Mouse (Mus musculus): ENCODE data around the gene Tbcb.
"Not testable (repeated sequence)": the region's sequence is repeated elsewhere in the genome, so short reads cannot be mapped to it uniquely, and the experiment has no call there.

Tbcb gene

GRCm38 (mm10) chr7:30231669-30232454 lies at the start of gene Tbcb, which contains the start of gene Polr2i:
Tbcb (minus strand) TSS chr7:30232272.
Polr2i (plus strand) TSS chr7:30231948.
- peak; percentile 100 for DNase-seq

GRCm38 (mm10) chr7:30281522-30281921 lies 49.5 kb upstream of the Tbcb start:
- DNase-seq = peak; percentile 26

DNA sequence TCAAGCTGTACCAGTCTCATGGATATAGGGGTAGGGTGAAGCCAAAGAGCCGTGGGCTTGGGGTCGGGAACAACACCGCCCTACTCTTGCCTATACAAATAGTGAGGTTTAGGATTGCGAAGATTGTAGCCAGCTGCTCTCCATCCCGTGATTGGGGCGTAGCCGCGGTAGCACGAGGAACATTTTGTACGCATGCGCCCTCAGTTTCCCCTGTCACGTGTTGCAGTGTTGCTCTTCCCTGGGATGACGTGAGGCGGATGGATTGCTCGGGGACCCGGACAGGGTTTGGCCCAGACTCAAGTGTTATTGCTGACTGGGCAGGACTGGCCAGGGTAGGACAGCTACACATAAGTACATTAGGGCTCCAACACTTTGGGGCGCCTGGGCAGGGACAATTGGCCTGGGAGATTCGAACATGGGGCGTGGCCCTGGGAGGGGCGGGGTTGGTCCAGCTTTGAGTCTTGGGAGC lies 48.6 kb upstream of the Tbcb start:
- peak; percentile 91 for DNase-seq

GRCm38 (mm10) chr7:30279951-30280669 lies 48.0 kb upstream of the Tbcb start, which contains the start of the genes Thap8 and Wdr62:
Thap8 (plus strand) TSS chr7:30280094.
Wdr62 (minus strand) TSS chr7:30280419.
- DNase-seq = peak; percentile 90

GRCm38 (mm10) chr7:30279536-30279935 lies 47.5 kb upstream of the Tbcb start:
- no peak for DNase-seq

- no peak for DNase-seq
These were observed 46.8 kb upstream of the Tbcb start for GRCm38 (mm10) chr7:30278911-30279310.

DNA sequence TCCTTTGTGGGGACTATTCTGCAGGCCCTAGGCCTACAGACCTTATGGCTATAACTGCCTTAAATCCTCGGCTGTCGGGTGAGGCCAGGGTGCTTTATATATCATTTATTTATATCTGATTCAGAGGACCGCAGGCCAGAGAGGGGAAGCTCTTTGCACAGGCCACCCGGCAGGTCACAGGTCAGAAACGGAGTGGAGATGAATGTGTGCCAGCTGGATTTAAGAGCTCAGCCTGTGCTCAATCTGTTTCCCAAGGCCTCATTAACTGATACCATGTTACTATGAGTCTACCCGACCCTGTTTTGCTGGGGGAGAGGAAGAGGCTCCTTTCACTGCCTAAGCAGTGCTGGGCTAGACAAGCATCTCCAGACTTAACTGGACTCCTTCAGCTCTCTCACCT lies 42.3 kb upstream of the Tbcb start:
- no peak for DNase-seq

- no peak for DNase-seq
These were observed 37.6 kb upstream of the Tbcb start for GRCm38 (mm10) chr7:30269641-30270040.

DNA sequence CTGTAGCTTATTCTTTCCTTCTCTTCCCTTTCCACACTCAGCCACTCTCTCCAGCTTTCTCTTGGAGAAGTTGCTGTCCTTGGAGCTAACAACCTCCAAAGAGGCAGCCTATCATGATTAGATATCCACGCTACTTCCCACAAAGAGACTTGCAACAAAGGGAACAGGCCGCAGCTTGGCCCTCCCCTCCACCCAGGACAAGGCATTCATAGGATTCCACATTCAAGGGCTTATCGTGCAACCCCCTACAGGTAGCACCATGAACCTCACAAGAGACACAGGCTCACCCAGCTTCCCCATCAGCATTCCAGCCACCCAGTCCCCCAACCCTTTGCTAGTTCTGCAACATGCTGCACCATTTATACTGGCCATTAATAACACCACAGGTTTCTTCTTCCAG lies 34.7 kb upstream of the Tbcb start:
- no peak for DNase-seq

DNA sequence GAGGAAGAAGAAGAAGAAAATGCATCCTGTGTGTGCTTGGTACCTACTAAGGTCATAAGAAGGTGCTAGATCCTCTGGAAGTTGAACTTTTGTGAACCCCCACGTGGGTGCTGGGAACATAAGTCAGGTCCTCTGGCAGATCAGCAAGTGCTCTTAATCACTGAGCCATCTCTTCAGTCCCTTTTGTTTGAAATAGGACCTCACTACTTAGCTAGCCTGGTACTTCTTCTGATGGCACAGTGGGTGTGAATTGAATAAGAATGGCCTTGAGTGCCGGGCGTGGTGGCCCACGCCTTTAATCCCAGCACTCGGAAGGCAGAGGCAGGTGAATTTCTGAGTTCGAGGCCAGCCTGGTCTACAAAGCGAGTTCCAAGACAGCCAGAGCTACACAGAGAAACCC lies 33.9 kb upstream of the Tbcb start:
- no peak for DNase-seq

- no peak for DNase-seq
These were observed 33.5 kb upstream of the Tbcb start for GRCm38 (mm10) chr7:30265531-30265930.

GRCm38 (mm10) chr7:30265041-30265440 lies 33.0 kb upstream of the Tbcb start:
- DNase-seq = no peak

DNA sequence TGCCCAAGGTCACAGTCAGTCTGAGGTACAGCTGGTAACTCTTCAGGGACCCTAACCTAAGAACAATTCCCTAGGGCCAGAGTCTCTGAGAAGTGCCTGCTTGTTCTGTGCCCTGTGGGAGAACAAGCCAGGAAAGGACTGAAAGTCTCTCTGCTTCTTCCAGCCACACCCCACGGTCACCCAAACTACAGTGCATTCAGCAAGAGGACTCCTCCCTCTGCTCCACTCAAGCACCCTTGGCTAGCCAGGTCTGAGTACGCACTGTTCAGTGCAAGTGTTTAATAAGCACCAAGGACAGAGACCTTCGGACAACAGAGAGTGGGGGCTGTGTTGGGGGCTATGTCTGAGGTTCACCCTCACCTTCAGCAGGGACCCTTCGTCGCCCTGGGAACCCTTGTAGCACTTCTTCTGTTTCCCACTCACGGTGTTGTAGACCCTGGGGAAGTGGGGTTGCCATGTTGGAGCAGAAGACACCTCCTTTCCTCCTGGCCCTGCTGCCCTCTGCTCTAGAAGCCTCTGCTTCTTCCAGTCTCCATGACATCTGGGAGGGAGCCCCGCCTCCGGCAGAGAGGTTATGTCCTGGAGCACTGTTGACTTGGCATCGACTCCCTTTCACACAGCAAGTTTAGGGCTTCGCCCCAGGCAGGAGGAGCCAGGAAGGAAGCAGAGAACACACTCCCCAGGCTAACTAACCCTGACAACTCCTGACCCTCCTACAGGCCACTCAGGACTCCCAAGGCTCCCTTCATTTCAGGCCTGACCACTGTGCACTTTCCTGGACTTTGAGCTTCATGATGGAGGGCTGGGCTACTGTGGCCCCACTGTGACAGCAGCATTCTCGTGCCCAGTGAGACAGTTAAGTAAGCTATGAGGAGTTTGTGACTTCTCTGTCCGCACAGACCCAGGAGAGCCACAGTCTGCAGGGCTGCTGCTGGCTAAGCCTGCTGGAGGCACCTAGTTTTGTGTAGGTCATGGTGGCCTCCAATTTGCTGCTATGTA lies 20.2 kb upstream of the Tbcb start:
- no peak for DNase-seq

- DNase-seq = not testable (repeated sequence)
These were observed 5.3 kb upstream of the Tbcb start for GRCm38 (mm10) chr7:30237374-30237773.

DNA sequence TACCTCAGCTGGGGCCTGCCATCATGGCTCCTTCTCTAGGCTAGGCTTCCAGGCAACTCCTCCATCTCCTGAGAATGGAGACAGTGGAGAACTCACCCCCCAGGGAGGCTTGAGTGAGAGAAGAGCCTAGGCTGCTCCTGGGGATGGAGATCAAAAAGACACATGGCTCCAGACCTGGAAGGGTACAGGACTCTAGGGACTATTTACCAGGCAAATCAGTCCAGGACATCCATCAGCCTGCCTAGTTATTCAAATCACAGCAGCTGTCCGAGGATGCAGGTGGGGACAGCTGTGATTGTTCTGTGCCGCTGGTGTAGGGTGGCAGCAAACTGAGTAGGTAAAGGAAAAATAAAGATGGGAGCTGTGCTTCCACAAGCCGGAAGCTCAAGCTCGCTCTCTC lies 3.6 kb upstream of the Tbcb start, which contains the start of gene Ovol3:
Gene Ovol3 (minus strand): TSS at position 101 of the 400 bp plus-strand sequence.
- no peak for DNase-seq

- no peak for DNase-seq
These were observed 3.0 kb upstream of the Tbcb start for GRCm38 (mm10) chr7:30235091-30235490.

DNA sequence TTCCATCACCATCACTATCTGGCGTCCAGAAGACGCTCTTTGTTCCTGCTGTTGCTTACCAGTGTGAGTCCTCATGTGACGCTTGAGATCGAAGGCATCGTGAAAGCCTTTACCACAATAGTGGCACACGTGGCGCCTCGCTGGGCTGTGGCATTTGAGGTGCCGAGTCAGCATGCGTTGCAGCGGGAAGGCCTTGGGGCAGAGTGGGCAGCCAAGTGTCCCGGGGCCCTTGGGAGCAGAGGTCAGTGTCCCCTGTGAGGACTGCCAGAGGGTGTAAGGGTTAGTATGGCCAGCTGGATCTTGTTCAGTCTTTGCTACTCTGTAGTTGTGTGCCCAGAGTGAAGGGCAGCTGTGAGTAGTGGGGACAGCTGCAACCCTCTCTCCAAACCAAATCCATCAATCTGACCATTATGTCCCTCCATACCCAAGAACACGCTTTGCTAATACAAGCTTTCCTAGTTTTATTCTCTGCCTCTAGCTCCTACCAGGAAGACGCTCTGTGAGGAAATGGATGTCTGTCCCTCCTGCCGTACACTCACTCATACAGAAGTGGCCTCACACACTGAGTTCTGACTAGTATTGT lies 2.3 kb upstream of the Tbcb start:
- peak; percentile 49 for DNase-seq

GRCm38 (mm10) chr7:30233387-30233786 lies 1.3 kb upstream of the Tbcb start:
- peak; percentile 69 for DNase-seq

GRCm38 (mm10) chr7:30232631-30233148 lies 618 bp upstream of the Tbcb start:
- peak; percentile 78 for DNase-seq

DNA sequence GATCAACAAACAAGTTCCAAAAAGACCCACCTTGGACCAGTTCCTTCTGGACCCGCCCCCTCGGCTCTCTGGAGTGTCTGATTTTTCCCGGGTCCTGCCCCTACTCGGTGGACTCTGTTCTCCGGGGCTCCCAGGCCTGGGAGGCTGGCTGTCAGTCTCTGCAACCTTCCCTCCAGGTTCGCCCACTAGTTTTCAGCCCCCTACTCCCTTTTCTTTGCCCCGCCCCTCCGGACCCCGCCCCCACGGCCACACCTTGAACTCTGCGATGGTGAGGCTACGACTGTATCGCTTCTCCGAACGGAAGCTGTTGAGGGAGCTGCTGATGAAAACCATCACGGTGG lies 774 bp downstream of the Tbcb start:
- DNase-seq = no peak

DNA sequence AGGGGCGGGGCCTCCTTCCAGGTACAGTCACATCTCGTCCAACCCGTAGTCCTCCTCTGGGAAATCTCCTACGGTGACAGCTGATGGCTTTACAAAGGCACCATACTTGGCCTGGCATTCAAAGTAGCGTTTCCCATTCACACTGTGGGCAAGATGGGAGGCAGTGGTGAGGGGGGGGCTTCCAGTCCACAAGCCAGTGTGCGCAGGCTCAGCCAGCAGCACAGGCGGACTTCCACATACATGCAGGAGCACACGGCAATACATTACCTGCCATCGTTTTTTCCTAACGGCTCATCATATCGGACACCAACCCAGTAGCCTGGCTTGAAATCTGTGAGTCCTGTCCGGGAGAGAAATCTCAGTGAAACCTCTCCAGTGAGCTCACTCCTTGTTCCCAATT lies 7.9 kb downstream of the Tbcb start:
- no peak for DNase-seq

- no peak for DNase-seq
These were observed 9.9 kb downstream of the Tbcb start for GRCm38 (mm10) chr7:30222205-30222604.
